Mouse (Mus musculus): Measurements from ENCODE around the gene Sde2.

DNA sequence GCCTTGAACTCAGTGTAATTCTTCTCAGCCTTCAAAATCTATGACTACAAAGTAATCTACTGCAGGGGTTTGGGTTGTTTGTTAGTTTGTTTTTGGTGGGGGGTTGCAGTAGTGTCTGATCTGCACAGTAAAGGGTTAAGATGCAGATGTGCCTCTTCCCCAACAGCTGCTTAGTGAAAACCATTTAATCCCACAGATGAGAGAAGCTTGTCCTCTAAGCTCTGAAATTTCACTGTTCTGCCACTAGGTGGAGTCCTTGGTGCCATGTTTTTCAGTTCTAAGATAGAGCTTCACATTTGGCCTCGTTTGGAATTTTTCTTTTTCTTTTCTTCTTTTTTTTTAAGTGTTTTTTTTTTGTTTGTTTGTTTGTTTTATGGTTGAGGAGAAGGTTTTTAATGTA is 12.7 kb downstream of the Sde2 start:
- TF ChIP-seq CTCF (IDR thresholded peaks at IDR 0.05; ENCODE audit: insufficient read depth, low read length) = peak; percentile 57; the same call in 1 of the 2 replicates
- TF ChIP-seq POLR2A (IDR thresholded peaks at IDR 0.05; ENCODE audit: borderline replicate concordance, extremely low read depth, low read depth, low read length) = no peak
